Mouse (Mus musculus) small intestine, adult 2 months (tissue): ENCODE measurements around the gene Ier5l. TPM values are rescaled to one million over a fixed set of nuclear protein-coding genes. Genes with fewer than 3 reads are reported as not detected.

ENCODE experiments used
- H3K27ac ChIP-seq: fragments of 200-500 bp; 2 replicates; pipeline ENCODE4 v1.5.1; 2012; ENCODE audit warnings: low read depth, low read length, control low read depth, inconsistent platforms; ENCODE audit not compliant: insufficient read depth
- H3K27me3 ChIP-seq: fragments of 200-500 bp; 2 replicates; pipeline ENCODE4 v1.6.1; 2012; ENCODE audit warnings: mild to moderate bottlenecking, moderate library complexity, low read length, inconsistent platforms; ENCODE audit not compliant: control insufficient read depth, insufficient read depth
- H3K36me3 ChIP-seq: fragments of 200-500 bp; 2 replicates; pipeline ENCODE4 v1.6.1; 2012; ENCODE audit warnings: mild to moderate bottlenecking, low read length, control low read depth, inconsistent platforms; ENCODE audit not compliant: control insufficient read depth, insufficient read depth
- H3K4me1 ChIP-seq: fragments of 200-500 bp; 2 replicates; pipeline ENCODE4 v1.6.1; 2012; ENCODE audit warnings: low read length, inconsistent platforms, mixed read lengths; ENCODE audit not compliant: control insufficient read depth, insufficient read depth, insufficient read length
- H3K4me3 ChIP-seq: fragments of 200-500 bp; 2 replicates; pipeline ENCODE4 v1.5.1; 2012; ENCODE audit warnings: low read depth, mild to moderate bottlenecking, control low read depth, inconsistent platforms, low read length, moderate library complexity
- CTCF ChIP-seq: fragments of 200-500 bp; IDR thresholded peaks from 2 replicates; pipeline ENCODE4 v1.5.1; 2012; ENCODE audit warnings: low read depth, mild to moderate bottlenecking, control low read depth, inconsistent platforms, low read length, moderate library complexity, mixed read lengths; ENCODE audit not compliant: insufficient replicate concordance, insufficient read length; ENCODE audit errors: extremely low read depth
- POLR2A ChIP-seq: fragments of 200-500 bp; IDR thresholded peaks from 2 replicates; pipeline ENCODE4 v1.6.1; 2012; ENCODE audit warnings: low read depth, mild to moderate bottlenecking, control low read depth, inconsistent platforms, low read length, moderate library complexity
- WGBS: fragments of 180-500 bp; shearing (Covaris S2); methylation state at CpG from one replicate; pipeline ENCODE4 v1.1.7; 2018; 5-methylcytosine and 5-hydroxymethylcytosine counted together
- polyA plus RNA-seq: library from polyadenylated mRNA; depleted of rRNA; stranded (reverse); fragments of >200 nt; gene quantifications from 2 replicates; pipeline ENCODE4 v1.2.3, GENCODE M21; 2012

The Ier5l gene
- polyA plus RNA-seq, 1 experiment: 13.4 TPM

- TF ChIP-seq POLR2A: no peak
- no peak for TF ChIP-seq CTCF
- Histone ChIP-seq H3K4me1 (peaks cover 19% of the 10 kb centered on the region), H3K27me3 (no peaks in the 10 kb centered on the region), H3K27ac (no peak overlapping the region), H3K36me3 (no peaks in the 10 kb centered on the region), H3K4me3 (no peak overlapping the region)
- WGBS: 92% methylated on average over 7 of the region's 7 CpGs
Observed at GRCm38 (mm10) chr2:30475457-30475856, 1.4 kb upstream of the Ier5l start.

GRCm38 (mm10) chr2:30474776-30475175 lies 757 bp upstream of the Ier5l start:
- WGBS: 22% methylated on average over 4 of the region's 4 CpGs
- Histone ChIP-seq H3K4me1 (peaks cover 22% of the 10 kb centered on the region), H3K4me3 (peak overlapping the region; percentile 83), H3K36me3 (no peaks in the 10 kb centered on the region), H3K27me3 (no peaks in the 10 kb centered on the region), H3K27ac (no peak overlapping the region)
- TF ChIP-seq POLR2A: no peak
- no peak for TF ChIP-seq CTCF

- TF ChIP-seq POLR2A: no peak
- no peak for TF ChIP-seq CTCF
- H3K4me1 ChIP-seq: peaks cover 24% of the 10 kb centered on the region
- no peaks in the 10 kb centered on the region for H3K36me3 ChIP-seq
- H3K27me3 ChIP-seq: no peaks in the 10 kb centered on the region
- H3K27ac ChIP-seq: peak overlapping the region; percentile 21; the same call in 1 of the 2 replicates
- 2% methylated on average over 80 of the region's 80 CpGs for WGBS
- peak overlapping the region; percentile 83 for H3K4me3 ChIP-seq
Observed at GRCm38 (mm10) chr2:30473431-30474031, 488 bp downstream of the Ier5l start.

DNA sequence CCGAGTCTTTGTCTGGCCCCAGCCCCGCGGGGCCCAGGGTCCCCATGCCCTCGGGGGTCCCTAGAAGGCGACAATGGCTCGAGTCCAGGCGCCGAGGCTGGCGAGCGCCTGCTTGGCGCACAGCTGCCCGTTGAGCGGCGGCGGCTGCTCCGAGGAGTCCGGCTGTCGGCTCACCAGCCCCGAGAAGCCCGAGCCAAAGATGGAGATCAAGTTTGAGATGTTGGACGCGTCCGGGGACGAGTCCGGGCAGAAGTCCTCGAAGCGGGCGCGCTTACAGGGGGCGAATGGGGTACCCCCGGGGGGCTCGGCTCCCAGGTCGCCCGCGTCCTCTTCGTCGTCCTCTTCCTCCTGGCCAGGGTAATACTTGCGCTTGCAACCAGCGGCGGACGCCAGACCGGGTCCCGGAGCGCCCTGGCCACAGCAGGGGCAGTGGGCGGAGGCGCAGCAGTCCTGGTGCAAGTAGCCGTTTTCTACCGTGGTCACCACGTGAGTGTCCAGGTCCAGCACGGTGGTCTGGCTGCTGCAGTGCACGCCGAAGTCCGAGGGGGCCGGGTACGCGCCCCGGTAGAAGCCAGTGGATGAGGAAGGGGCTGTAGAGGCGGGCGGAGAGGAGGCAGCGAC lies 1.2 kb downstream of the Ier5l start:
- no peaks in the 10 kb centered on the region for H3K27me3 ChIP-seq
- H3K36me3 ChIP-seq: no peaks in the 10 kb centered on the region
- H3K27ac ChIP-seq: peak overlapping the region; percentile 48
- peaks cover 24% of the 10 kb centered on the region for H3K4me1 ChIP-seq
- WGBS: under 1% methylated on average over 60 of the region's 60 CpGs
- peak overlapping the region; percentile 83 for H3K4me3 ChIP-seq
- no peak for TF ChIP-seq POLR2A
- no peak for TF ChIP-seq CTCF

DNA sequence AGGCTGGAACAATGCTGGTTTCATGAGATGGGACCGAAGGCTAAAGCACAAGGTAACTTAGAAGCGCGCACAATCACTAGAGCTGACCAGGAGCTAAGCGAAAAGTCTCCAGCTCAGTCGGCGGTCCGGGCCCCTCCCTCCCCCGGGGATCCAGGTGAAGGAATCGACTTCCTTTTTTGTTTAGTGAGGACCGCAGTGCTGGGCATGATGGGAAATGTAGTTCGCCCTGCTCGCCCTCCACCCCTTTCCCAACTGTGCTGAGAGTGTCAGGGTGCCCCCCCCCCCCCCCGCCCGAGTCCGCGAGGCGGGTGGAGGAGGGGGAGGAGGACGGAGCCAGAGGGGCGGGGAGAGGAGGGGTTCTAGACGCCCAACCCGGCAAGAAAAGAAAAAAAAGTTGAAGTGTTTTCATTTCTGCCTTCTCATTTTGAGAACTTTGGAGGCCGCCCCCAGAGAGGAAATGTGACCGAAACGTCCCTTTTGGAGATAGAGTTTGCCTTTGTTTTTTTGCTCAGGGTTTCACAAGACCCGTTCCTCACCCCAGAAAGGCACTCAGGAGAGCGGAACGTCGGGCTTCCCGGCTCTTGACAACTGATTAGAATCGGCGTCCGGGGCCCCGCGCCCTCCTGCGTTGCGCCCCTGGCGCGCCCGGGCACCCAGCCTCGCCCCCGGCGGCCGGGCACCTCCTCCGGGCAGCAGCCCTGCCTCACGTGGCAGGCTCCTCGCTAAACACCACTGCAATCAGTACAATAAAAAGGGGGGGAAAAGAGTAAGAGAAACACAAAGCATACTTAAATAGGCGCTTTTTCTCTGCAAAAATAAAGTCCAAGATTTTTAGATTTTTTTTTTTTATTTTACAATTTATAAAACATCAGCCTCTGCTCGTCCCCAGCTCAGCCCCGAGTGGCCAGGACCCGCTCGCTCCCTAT lies 2.0 kb downstream of the Ier5l start:
- peak overlapping the region; percentile 83 for H3K4me3 ChIP-seq
- no peaks in the 10 kb centered on the region for H3K36me3 ChIP-seq
- H3K27ac ChIP-seq: peak overlapping the region; percentile 73
- under 1% methylated on average over 48 of the region's 51 CpGs for WGBS
- no peak for TF ChIP-seq CTCF
- no peak; the same call in 1 of the 2 replicates for TF ChIP-seq POLR2A
- no peaks in the 10 kb centered on the region for H3K27me3 ChIP-seq
- peaks cover 24% of the 10 kb centered on the region for H3K4me1 ChIP-seq

- no peak for TF ChIP-seq POLR2A
- TF ChIP-seq CTCF: no peak
- WGBS: 46% methylated on average over 8 of the region's 8 CpGs
- no peaks in the 10 kb centered on the region for H3K36me3 ChIP-seq
- no peaks in the 10 kb centered on the region for H3K27me3 ChIP-seq
- peaks cover 22% of the 10 kb centered on the region for H3K4me1 ChIP-seq
- H3K27ac ChIP-seq: peak overlapping the region; percentile 33; the same call in 1 of the 2 replicates
- no peak overlapping the region for H3K4me3 ChIP-seq
Observed at GRCm38 (mm10) chr2:30471051-30471450, 3.0 kb downstream of the Ier5l start.
